Mouse (Mus musculus): ENCODE data around the gene Ovol3. TPM values are rescaled to one million over a fixed set of nuclear protein-coding genes. Genes with fewer than 3 reads are reported as not detected.
"Not testable (repeated sequence)": the region's sequence is repeated elsewhere in the genome, so short reads cannot be mapped to it uniquely, and the experiment has no call there.

Gene Ovol3
- total RNA-seq, 4 experiments from 2014 or later: not detected

DNA sequence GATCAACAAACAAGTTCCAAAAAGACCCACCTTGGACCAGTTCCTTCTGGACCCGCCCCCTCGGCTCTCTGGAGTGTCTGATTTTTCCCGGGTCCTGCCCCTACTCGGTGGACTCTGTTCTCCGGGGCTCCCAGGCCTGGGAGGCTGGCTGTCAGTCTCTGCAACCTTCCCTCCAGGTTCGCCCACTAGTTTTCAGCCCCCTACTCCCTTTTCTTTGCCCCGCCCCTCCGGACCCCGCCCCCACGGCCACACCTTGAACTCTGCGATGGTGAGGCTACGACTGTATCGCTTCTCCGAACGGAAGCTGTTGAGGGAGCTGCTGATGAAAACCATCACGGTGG, 4.2 kb downstream of the Ovol3 start:
- no peak for DNase-seq (ENCODE audit: low spot score in 2 of 2)

DNA sequence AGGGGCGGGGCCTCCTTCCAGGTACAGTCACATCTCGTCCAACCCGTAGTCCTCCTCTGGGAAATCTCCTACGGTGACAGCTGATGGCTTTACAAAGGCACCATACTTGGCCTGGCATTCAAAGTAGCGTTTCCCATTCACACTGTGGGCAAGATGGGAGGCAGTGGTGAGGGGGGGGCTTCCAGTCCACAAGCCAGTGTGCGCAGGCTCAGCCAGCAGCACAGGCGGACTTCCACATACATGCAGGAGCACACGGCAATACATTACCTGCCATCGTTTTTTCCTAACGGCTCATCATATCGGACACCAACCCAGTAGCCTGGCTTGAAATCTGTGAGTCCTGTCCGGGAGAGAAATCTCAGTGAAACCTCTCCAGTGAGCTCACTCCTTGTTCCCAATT, 11.3 kb downstream of the Ovol3 start:
- no peak for DNase-seq (ENCODE audit: low spot score in 2 of 2)

DNA sequence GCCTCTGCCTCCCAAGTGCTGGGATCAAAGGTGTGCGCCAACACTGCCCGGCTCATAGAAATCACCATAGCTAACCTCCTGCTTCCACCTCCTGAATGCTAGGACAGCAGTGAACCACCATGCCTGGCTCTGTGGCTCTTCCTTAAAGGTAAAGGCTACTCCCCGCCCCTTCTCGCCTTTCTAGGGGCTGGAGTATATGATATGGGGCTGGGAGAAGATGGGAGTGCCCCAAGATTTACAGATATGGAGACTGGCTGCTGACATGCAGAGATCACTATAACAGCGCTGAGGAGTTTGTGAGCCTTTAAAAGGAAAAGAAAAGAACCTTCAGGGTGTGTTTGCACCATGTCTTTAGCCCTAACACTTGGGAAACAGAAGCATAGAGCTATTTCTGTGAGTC, 13.3 kb downstream of the Ovol3 start:
- DNase-seq (ENCODE audit: low spot score in 2 of 2): no peak

- no peak for DNase-seq (ENCODE audit: low spot score in 2 of 2)
These were observed 14.1 kb downstream of the Ovol3 start for GRCm38 (mm10) chr7:30221433-30221832.

DNA sequence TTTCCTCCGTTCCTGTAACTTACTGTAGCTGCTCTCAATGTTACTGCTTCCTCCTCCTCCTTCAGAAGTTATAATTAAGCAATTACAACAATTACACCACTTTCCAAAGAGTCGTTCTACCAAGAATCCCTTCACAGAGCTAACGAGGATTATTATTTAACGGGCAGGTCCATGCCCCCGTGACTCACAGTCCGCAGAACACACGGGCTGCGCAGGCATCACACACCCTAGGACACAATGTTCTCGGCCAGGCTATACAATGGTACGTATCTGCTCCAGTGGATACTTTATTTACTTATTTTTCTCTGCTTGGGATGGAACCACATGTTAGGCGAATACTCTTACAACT, 15.5 kb downstream of the Ovol3 start:
- no peak for DNase-seq (ENCODE audit: low spot score in 2 of 2)

- DNase-seq (ENCODE audit: low spot score in 2 of 2): no peak
These were observed 16.1 kb downstream of the Ovol3 start for GRCm38 (mm10) chr7:30219293-30220007.

GRCm38 (mm10) chr7:30217277-30217676, 18.2 kb downstream of the Ovol3 start:
- no peak for DNase-seq (ENCODE audit: low spot score in 2 of 2)

- peak; percentile 53 for DNase-seq (ENCODE audit: low spot score in 2 of 2)
These were observed 18.8 kb downstream of the Ovol3 start for GRCm38 (mm10) chr7:30216723-30217151.

DNA sequence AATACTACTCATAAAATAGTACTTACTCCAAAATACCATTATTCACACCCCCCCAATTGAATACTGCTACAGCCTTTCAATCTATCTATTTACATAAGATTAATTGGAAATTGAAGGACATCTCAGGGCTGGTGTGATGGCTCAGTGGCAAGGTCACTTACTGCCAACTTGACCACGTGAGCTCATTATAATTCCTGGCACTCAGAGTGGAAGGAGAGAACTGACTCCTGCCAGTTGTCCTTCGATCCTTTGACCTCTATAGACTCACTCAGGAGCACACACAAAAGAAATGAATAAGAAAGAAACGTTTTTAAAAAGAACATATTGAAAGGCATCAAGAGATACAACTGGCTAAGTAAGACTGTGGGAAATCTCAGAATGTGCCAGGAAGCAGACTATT, 19.6 kb downstream of the Ovol3 start:
- no peak for DNase-seq (ENCODE audit: low spot score in 2 of 2)

- DNase-seq (ENCODE audit: low spot score in 2 of 2): no peak
These were observed 21.6 kb downstream of the Ovol3 start for GRCm38 (mm10) chr7:30213881-30214280.

DNA sequence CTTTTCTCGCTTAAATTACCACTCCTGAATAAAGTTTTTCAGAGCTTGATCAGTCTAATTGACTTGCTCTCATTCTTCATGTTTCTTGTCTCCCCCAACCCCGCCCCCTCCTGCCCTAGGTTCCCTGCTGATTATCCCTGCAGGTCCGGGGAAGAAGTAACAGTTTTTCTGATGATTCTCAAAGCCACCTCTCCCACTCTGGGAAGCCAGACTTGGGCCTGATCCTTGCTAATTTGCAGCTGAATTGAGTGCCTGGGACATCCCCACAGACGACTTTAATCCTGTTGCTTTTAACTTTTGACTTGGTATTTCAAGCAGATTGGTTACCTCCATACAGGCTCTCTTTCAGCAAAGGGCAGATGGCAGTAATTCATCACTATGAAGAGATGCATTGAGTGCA, 24.5 kb downstream of the Ovol3 start:
- no peak for DNase-seq (ENCODE audit: low spot score in 2 of 2)

DNA sequence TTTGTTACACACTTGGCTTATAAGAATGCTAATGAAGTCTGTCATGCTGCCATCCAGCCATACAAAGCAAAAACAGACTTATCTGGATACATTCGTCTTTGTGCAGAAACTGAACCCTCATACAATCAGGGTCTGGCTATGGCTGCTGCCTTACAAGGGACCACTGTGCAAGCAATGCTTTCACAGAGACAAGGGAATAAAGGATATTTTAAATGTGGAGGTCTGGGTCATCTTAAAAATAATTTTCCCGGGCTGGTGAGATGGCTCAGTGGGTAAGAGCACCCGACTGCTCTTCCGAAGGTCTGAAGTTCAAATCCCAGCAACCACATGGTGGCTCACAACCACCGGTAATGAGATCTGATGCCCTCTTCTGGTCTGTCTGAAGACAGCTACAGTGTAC, 29.2 kb downstream of the Ovol3 start:
- not testable (repeated sequence) for DNase-seq (ENCODE audit: low spot score in 2 of 2)

GRCm38 (mm10) chr7:30205383-30205782, 30.1 kb downstream of the Ovol3 start:
- peak in 1 of 2 experiments; percentile 48 for DNase-seq (ENCODE audit: low spot score in 2 of 2)

- no peak for DNase-seq (ENCODE audit: low spot score in 2 of 2)
These were observed 31.1 kb downstream of the Ovol3 start for GRCm38 (mm10) chr7:30204380-30204779.

DNA sequence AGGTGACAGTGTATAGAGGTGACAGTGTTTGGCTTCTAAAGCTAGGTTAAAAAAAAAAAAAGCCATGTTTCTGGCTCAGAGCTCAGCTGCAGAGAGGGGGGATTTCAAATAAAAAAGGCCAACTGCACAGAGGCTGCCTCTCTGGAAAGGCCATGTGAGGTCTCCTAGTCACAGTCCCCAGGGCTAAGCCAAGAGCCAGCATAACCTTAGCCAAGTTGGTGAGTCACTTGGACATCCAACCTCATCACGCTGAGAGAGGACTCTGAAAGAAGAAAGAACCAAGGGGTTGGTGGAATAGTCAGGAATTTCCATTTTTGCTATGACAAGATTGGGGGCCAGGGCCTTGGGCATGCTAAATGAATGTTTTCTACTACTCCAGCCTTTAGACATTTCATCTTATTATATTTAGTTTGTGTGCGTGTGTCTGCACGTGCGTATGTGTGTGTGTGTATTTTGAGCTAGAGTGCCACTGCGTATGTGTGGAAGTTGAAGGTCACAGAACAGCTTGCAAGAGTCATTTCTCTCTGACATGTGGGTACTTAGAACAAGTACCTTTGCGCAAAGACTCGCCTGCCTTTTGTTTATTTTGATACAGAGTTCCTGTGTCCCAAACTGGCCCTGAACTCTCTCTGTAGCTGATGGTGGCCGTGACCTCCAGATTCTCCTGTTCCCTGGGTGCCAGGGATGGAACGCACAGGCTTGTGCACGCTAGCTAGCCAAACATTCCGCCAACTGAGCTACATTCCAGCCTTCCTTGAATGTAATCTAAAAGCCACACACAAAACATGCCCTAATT, 32.4 kb downstream of the Ovol3 start:
- DNase-seq (ENCODE audit: low spot score in 2 of 2): no peak

DNA sequence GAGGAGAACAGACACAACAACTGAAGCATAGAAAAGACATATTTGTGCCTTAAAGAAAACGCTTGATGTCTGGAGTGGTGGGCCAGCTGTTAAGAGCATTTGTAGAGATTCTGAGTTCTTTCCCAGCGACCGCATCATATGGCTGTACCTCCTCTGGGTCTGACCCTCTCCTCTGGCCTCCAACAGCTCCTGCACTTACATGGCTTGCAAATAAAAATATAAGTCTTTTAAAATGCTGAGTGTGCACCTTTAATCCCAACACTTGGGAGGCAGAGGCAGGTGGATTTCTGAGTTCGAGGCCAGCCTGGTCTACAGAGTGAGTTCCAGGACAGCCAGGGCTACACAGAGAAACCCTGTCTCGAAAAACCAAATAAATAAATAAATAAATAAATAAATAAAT, 34.9 kb downstream of the Ovol3 start:
- DNase-seq (ENCODE audit: low spot score in 2 of 2): not testable (repeated sequence)

DNA sequence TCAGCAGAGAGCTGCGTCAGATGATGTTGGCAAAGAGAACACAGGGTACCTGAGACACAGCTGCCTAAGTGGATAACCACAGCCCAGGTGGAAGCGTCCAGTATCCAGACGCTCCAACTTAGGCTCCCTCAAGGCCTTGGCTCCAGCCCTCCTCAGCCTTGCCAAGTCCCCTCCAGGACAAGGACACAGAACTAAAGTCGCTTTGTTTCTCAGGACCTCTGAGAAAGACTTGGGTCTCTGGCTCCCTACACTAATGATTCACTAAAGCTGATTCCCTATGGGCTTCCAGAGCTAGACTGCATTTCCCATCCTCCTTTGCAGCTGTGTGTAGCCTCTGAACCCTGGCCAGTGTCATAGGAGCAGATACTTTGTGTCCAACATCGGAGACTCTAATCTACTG, 35.3 kb downstream of the Ovol3 start:
- no peak for DNase-seq (ENCODE audit: low spot score in 2 of 2)

- no peak for DNase-seq (ENCODE audit: low spot score in 2 of 2)
These were observed 35.9 kb downstream of the Ovol3 start for GRCm38 (mm10) chr7:30199498-30200139.

DNA sequence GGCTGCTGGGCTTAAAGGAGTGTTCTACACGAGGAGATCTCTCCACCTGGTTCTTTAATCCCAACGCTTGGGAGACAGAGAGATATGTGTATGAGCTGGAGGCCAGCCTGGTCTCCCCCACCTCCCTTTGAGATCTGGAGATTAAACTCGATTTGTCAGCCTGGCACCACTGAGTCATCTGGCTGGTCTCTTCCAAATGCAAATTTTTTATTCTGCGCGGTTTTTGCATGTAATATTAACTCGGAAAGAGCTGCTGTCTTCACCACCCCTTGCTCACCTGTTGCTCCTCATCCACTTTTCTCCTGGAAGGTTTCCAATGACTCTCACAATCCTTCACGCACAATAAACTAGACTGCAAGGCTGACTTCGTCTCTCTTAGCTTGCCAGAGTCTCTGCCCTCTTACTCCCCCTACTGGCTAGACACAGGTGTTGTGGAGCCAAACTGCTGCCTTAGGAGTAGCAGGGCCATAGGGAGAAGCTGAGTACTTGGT, 37.0 kb downstream of the Ovol3 start, which contains the start of gene Capns1:
Gene Capns1 (minus strand): TSS at position 331 of the 491 bp plus-strand sequence.
- no peak for DNase-seq (ENCODE audit: low spot score in 2 of 2)

- DNase-seq (ENCODE audit: low spot score in 2 of 2): no peak
These were observed 37.9 kb downstream of the Ovol3 start for GRCm38 (mm10) chr7:30197592-30198129.

- DNase-seq (ENCODE audit: low spot score in 2 of 2): no peak
These were observed 39.4 kb downstream of the Ovol3 start for GRCm38 (mm10) chr7:30196171-30196570.

- DNase-seq (ENCODE audit: low spot score in 2 of 2): no peak
These were observed 40.1 kb downstream of the Ovol3 start for GRCm38 (mm10) chr7:30195461-30195860.

Measured in layer of hippocampus, adult 8-10 months (tissue).